Mouse (Mus musculus): ENCODE measurements around the gene Rpgrip1.

Gene Rpgrip1

GRCm38 (mm10) chr14:52196230-52197155, 86.0 kb downstream of the Rpgrip1 start:
- DNase-seq (ENCODE audit: inconsistent age in 2 of 2, low spot score in 1 of 2), result peak in 1 of 2 experiments; percentile 52

- DNase-seq (ENCODE audit: inconsistent age in 2 of 2, low spot score in 1 of 2), result peak; percentile 86 to 96
Measured at GRCm38 (mm10) chr14:52197156-52197878, 86.8 kb downstream of the Rpgrip1 start, which contains the start of gene Supt16. Gene Supt16, minus strand, starts transcription at chr14:52197416.

DNA sequence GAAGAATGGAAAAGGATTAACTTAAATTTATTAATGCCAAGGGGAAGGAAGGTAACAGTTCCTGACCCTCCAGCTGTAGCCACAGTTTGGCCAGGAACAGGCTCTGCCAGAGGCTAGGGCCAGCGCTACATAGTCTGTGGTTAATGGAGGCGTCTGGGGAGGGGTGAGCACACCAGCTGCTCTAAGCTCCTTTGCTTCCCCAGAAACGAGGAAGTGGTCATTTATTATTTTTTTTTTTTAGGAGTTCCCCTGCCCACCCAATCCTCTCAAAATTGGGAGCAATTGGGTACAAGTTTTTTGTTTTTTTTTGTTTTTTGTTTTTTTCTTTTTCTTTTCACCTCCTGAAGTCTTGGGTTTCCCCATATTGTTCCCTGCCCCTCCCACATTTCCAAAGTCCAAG, 87.6 kb downstream of the Rpgrip1 start:
- peak in 1 of 2 experiments; percentile 43 for DNase-seq (ENCODE audit: inconsistent age in 2 of 2, low spot score in 1 of 2)

DNA sequence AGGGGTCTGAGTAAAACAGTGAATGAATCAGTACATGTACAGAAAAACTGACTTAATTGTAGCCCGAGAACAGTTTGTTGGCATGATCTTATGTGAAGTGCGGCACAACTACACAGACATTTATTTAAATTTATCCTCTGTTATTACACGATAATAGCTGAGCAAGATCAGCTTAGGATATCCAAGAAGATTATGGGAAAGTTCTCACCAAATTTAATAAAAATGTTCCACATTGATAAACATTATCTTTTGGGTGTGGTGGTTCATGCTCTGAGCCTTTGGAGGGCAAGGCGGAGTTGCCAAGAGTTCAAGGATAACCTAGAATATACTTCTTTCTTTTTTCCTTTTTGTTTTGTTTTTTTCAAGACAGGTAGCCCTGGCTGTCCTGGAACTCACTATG, 88.9 kb downstream of the Rpgrip1 start:
- DNase-seq (ENCODE audit: inconsistent age in 2 of 2, low spot score in 1 of 2), result no peak

Measured in adrenal gland, adult (tissue).